ENCODE assay signal across 8 mouse cellular contexts in genomic region chr1:120006844-120007790, GRCm38 (mm10). TPM values are rescaled to one million over a fixed set of nuclear protein-coding genes. Genes with fewer than 3 reads are reported as not detected.
DNase-seq lines count a peak whose midpoint lies in the region; ATAC-seq lines count a peak whose summit lies in the region.

Sctr (plus strand) TSS chr1:120006894.

- peak within 1 kb of the TSS; percentile 43 for H3K4me3 ChIP-seq in heart, embryonic 12.5 days

- H3K9me3 ChIP-seq in heart, embryonic 12.5 days (replicated peaks), result no peaks in the 10 kb centered on the region

- H3K27me3 ChIP-seq in heart, embryonic 12.5 days (replicated peaks), result peaks cover 38% of the 10 kb centered on the region

- H3K9ac ChIP-seq in heart, embryonic 12.5 days, result peak within 1 kb of the TSS; percentile 46

- 1% methylated on average over 39 of the region's 39 CpGs for WGBS in heart, embryonic 12.5 days

- H3K27ac ChIP-seq in heart, embryonic 12.5 days (ENCODE audit: poor library complexity, severe bottlenecking), result no peak within 1 kb of the TSS

- no peak for DNase-seq in heart, postnatal 4 days
- peak; percentile 18 for DNase-seq in ZHBTc4 (ENCODE audit: low read depth, low spot score)
- peak; percentile 58 for DNase-seq in mesoderm, embryonic 11.5 days (ENCODE audit: low read depth, low spot score)
- no peak for DNase-seq in frontal cortex, postnatal 14 days (ENCODE audit: low spot score in 2 of 2)
- DNase-seq in urinary bladder, postnatal 25 days (ENCODE audit: low spot score), result no peak
- DNase-seq in left cerebral cortex, adult 18-20 months (ENCODE audit: low spot score in 2 of 2), result no peak

- peak; percentile 55; the same call in 1 of the 2 replicates for ATAC-seq in heart, embryonic 12.5 days (ENCODE audit: insufficient number of reproducible peaks, low FRiP score)
- ATAC-seq in granulocyte monocyte progenitor cell, adult 5-6 weeks (replicated peaks; ENCODE audit: poor library complexity, severe bottlenecking), result peak; percentile 52

- H3K4me1 ChIP-seq in heart, embryonic 12.5 days (replicated peaks), result peaks cover 17% of the 10 kb centered on the region

- peak within 1 kb of the TSS; percentile 78 for H3K4me2 ChIP-seq in heart, embryonic 12.5 days

- no peaks in the 10 kb centered on the region for H3K36me3 ChIP-seq in heart, embryonic 12.5 days

RNA-seq across cellular contexts. Expression of gene Sctr, which starts in this region (rescaled TPM):
- polyA plus RNA-seq in heart, embryonic 12.5 days (2016; fragmentation: Nextera tagmentation; extraction: Ambion mirVana), result 0.09 and 0.17 TPM in 2 replicates
- under 1 TPM in 1 of 2 experiments, not detected in 1; 0.14 TPM for total RNA-seq in heart, postnatal 4 days (2021)
- total RNA-seq in granulocyte monocyte progenitor cell, adult 5-6 weeks (2014; fragmentation: Nextera tagmentation), result not detected in 2 replicates
- total RNA-seq in granulocyte monocyte progenitor cell, adult 5-6 weeks (2017), result not detected in 2 replicates
- total RNA-seq in left cerebral cortex, adult 18-20 months (2021), result under 1 TPM in 1 of 2 experiments, not detected in 1; 0.42 TPM

Comparison
In these comparisons a context has a peak if more than half of its experiments do, and no peak if none do; other contexts are left out.
1. Peak in ATAC-seq, H3K4me3 ChIP-seq, H3K9ac ChIP-seq and H3K4me2 ChIP-seq in heart, embryonic 12.5 days; RNA of the gene not detected or under 1 TPM.
2. Peak in ATAC-seq in granulocyte monocyte progenitor cell, adult 5-6 weeks; RNA of the gene not detected or under 1 TPM.
3. DNase-seq: peak in ZHBTc4 (single experiment) and mesoderm, embryonic 11.5 days (single experiment); none in heart, postnatal 4 days (single experiment), frontal cortex, postnatal 14 days (0 of 2), urinary bladder, postnatal 25 days (single experiment) and left cerebral cortex, adult 18-20 months (0 of 2).